Mouse (Mus musculus) macrophage (primary cell): ENCODE data around the gene Pbp2. TPM values are rescaled to one million over a fixed set of nuclear protein-coding genes. Genes with fewer than 3 reads are reported as not detected.

Experiments
- H3K27ac ChIP-seq: fragments of 350-480 bp; formaldehyde crosslinking; 2 replicates; pipeline ENCODE4 v1.9.0; 2021
- H3K36me3 ChIP-seq: fragments of 350-480 bp; formaldehyde crosslinking; 2 replicates; pipeline ENCODE4 v1.9.0; 2021; ENCODE audit errors: inconsistent target
- H3K4me3 ChIP-seq: fragments of 350-480 bp; formaldehyde crosslinking; 2 replicates; pipeline ENCODE4 v1.9.0; 2021; ENCODE audit errors: inconsistent target
- H3K79me2 ChIP-seq: fragments of 350-480 bp; formaldehyde crosslinking; 2 replicates; pipeline ENCODE4 v1.9.0; 2021; ENCODE audit errors: inconsistent target
- WGBS: methylation state at CpG from one replicate; pipeline ENCODE4 v1.1.7; 2026; ENCODE audit warnings: inconsistent platforms; ENCODE audit not compliant: missing documents; 5-methylcytosine and 5-hydroxymethylcytosine counted together
- polyA plus RNA-seq: library from polyadenylated mRNA; stranded (reverse); fragments of 250-400 nt; gene quantifications from 3 replicates; pipeline ENCODE4 v1.2.4, GENCODE M21; 2018; ENCODE audit warnings: inconsistent platforms

Gene Pbp2
- polyA plus RNA-seq, 1 experiment from 2014 or later = not detected

DNA sequence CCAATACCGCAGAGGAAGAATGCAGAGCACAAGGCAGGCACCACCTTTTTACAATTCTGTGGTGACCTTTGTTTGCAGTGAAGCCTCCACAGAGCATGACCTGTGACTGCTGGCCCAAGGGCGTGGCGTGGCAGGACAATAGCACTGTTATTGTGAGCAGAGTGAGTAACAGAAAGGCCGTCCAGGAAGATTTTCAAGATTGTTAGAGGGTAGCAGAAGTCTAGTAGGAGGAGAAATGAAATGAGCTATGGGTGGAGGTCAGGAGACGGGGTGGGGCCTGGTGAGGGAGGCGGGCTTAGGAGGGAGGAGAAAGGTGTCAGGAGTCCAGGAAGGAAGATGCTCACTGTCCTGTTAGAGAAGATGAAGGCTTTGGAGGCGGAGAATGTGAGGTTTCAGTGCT, 12.5 kb upstream of the Pbp2 start:
- H3K79me2 ChIP-seq = no peaks in the 10 kb centered on the region
- H3K27ac ChIP-seq = peak overlapping the region; percentile 70
- H3K4me3 ChIP-seq = no peak overlapping the region
- no peaks in the 10 kb centered on the region for H3K36me3 ChIP-seq
- 64% methylated on average over 7 of the region's 7 CpGs for WGBS

GRCm38 (mm10) chr6:135319431-135319933, 9.3 kb upstream of the Pbp2 start:
- H3K79me2 ChIP-seq = no peaks in the 10 kb centered on the region
- H3K4me3 ChIP-seq = no peak overlapping the region
- no peaks in the 10 kb centered on the region for H3K36me3 ChIP-seq
- WGBS = 96% methylated on average over 5 of the region's 5 CpGs
- no peak overlapping the region for H3K27ac ChIP-seq

DNA sequence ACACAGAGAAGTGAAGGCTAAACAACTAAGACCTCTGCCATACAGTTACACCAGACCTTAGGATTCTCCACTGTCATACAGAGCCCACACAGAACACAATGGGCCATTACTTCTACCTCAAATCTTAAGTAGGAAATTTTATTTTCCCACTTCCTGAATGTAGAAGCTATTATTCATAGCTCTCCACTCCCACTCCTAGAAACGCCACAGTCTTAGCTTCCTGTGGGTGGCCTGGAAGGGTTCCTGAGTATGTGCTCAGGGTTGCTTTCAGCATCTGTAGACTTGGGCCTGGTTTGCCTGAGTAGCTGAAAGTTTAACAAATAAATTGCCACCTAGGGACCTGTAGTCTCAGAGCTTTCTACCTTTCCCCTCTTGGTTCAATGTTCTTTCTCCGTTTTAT, 5.9 kb upstream of the Pbp2 start:
- no peaks in the 10 kb centered on the region for H3K36me3 ChIP-seq
- no peak overlapping the region for H3K27ac ChIP-seq
- H3K4me3 ChIP-seq = no peak overlapping the region
- H3K79me2 ChIP-seq = no peaks in the 10 kb centered on the region
- WGBS = 42% methylated on average over 1 of the region's 2 CpGs

GRCm38 (mm10) chr6:135313981-135314380, 3.8 kb upstream of the Pbp2 start:
- WGBS = over 99% methylated on average over 9 of the region's 9 CpGs
- no peak overlapping the region for H3K27ac ChIP-seq
- no peaks in the 10 kb centered on the region for H3K36me3 ChIP-seq
- H3K79me2 ChIP-seq = no peaks in the 10 kb centered on the region
- no peak overlapping the region for H3K4me3 ChIP-seq

DNA sequence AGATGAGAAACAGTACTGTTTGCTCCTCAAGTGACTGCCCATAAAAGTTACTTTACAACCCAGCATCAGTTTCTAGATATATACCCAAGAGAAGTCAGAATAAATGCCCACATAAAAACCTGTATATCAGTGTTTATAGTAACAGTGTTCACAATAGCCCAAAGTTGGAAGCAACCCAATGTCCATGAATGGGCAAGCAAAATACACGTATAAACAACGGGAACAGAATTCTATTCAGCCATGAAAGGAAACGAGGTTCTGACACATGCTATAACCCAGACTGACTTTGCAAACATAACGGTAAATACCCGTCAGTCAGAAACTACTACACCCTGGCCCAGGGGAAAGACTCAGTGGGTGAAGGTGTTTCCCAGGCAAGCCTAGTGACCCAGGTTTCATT, 1.8 kb upstream of the Pbp2 start:
- Histone ChIP-seq H3K79me2 (no peaks in the 10 kb centered on the region), H3K27ac (no peak overlapping the region), H3K4me3 (no peak overlapping the region), H3K36me3 (no peaks in the 10 kb centered on the region)
- 89% methylated on average over 5 of the region's 5 CpGs for WGBS

GRCm38 (mm10) chr6:135304576-135305260, 5.5 kb downstream of the Pbp2 start:
- 88% methylated on average over 7 of the region's 7 CpGs for WGBS
- Histone ChIP-seq H3K79me2 (no peaks in the 10 kb centered on the region), H3K27ac (no peak overlapping the region), H3K36me3 (no peaks in the 10 kb centered on the region), H3K4me3 (no peak overlapping the region)

GRCm38 (mm10) chr6:135302421-135303125, 7.6 kb downstream of the Pbp2 start:
- no peaks in the 10 kb centered on the region for H3K36me3 ChIP-seq
- H3K27ac ChIP-seq = no peak overlapping the region
- no peak overlapping the region for H3K4me3 ChIP-seq
- WGBS = 94% methylated on average over 10 of the region's 10 CpGs
- no peaks in the 10 kb centered on the region for H3K79me2 ChIP-seq

DNA sequence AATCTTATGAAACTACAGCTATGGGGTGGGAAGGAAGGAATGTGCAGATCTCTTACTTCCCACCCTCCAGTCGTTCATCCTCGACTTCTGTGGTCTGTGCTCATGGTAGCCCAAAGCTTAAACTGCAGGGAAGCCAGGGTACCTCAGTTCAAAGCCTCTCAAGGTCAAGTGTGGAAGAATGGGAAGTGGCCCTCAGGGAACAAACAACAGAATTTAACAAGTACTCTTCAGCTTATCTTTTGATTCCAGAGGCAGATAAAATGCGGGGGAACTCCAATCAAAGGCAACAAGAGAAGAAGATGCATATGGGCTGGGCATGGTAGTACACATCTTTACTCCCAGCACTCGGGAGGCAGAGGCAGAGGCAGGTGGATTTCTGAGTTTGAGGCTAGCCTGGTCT, 9.7 kb downstream of the Pbp2 start:
- Histone ChIP-seq H3K27ac (no peak overlapping the region), H3K36me3 (no peaks in the 10 kb centered on the region), H3K4me3 (no peak overlapping the region), H3K79me2 (no peaks in the 10 kb centered on the region)
- 92% methylated on average over 4 of the region's 4 CpGs for WGBS

DNA sequence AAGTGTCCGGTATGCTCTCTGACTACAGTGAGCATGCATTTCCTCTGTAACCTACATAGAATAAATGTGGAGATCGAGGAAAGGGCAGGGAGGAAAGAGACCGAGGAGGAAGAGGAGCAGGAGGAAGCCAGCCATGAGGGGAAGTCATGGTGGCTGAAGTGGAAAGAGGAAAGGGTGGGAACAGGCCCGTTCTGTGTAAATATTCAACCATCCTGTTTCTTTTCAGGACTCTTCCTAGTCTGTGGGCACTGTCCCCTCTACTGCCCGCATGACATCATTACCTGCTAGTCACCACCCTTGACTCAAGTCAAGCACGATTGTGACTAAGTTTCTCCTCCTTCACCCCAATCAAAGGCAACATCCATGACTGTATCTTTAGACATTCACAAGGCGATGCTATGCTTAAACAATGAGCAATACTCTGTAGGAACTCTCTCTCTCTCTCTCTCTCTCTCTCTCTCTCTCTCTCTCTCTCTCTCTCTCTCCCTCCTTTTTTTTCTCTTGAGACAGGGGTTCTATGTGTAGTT, 11.1 kb downstream of the Pbp2 start:
- 56% methylated on average over 7 of the region's 7 CpGs for WGBS
- H3K79me2 ChIP-seq = no peaks in the 10 kb centered on the region
- no peak overlapping the region for H3K27ac ChIP-seq
- no peaks in the 10 kb centered on the region for H3K36me3 ChIP-seq
- no peak overlapping the region for H3K4me3 ChIP-seq

GRCm38 (mm10) chr6:135297570-135297969, 12.6 kb downstream of the Pbp2 start:
- Histone ChIP-seq H3K36me3 (no peaks in the 10 kb centered on the region), H3K79me2 (no peaks in the 10 kb centered on the region), H3K27ac (peak overlapping the region; percentile 89), H3K4me3 (no peak overlapping the region)
- 64% methylated on average over 7 of the region's 7 CpGs for WGBS

- 5% methylated on average over 17 of the region's 17 CpGs for WGBS
- Histone ChIP-seq H3K79me2 (no peaks in the 10 kb centered on the region), H3K36me3 (no peaks in the 10 kb centered on the region), H3K27ac (peak overlapping the region; percentile 89), H3K4me3 (peak overlapping the region; percentile 14)
Observed at GRCm38 (mm10) chr6:135296267-135296666, 13.9 kb downstream of the Pbp2 start.

DNA sequence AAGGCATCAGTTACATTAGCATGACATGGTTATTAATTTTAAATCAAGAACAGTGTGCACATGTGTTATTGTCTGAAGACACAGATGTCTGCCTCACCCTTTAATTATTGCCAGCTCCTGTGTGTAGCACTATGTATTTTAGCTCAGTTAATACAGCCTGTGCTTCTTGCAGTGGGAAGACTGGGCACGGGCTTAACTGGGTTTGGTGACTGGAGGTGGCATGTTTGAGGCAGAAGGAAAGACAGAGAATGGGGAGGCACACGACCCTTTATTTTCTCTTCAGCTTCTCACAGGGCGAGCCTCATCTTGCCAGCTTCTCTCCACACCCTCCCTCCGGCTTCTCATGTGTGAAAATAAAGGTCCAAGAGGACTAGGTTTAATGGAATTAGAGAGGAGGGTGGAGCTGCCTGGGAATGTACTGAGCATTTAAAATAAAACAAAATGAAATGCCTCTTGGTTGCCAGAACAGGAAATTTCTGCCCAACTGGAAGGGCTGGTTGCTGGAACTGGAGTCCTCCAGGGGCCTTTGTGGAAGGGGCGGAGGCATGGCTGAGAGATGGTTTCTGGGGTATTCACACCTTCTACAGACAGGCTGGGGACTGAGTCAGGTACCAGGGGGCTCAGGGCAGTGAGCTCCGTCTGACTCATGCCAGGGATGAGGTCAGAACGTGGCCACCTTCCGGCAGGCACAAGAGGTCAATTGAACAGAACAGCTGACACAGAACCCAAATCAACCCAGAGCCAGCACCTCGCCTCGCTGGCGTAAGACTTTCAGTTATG, 14.9 kb downstream of the Pbp2 start:
- WGBS = 91% methylated on average over 11 of the region's 11 CpGs
- H3K79me2 ChIP-seq = no peaks in the 10 kb centered on the region
- H3K27ac ChIP-seq = no peak overlapping the region
- H3K36me3 ChIP-seq = no peaks in the 10 kb centered on the region
- H3K4me3 ChIP-seq = no peak overlapping the region

GRCm38 (mm10) chr6:135294150-135294549, 16.1 kb downstream of the Pbp2 start:
- Histone ChIP-seq H3K79me2 (no peaks in the 10 kb centered on the region), H3K36me3 (no peaks in the 10 kb centered on the region), H3K27ac (no peak overlapping the region), H3K4me3 (no peak overlapping the region)
- 87% methylated on average over 6 of the region's 6 CpGs for WGBS

GRCm38 (mm10) chr6:135292391-135292790, 17.8 kb downstream of the Pbp2 start:
- Histone ChIP-seq H3K27ac (no peak overlapping the region), H3K79me2 (no peaks in the 10 kb centered on the region), H3K36me3 (no peaks in the 10 kb centered on the region), H3K4me3 (no peak overlapping the region)
- 93% methylated on average over 4 of the region's 4 CpGs for WGBS
